Mouse (Mus musculus): ENCODE measurements around the gene Dcun1d1. TPM values are rescaled to one million over a fixed set of nuclear protein-coding genes. Genes with fewer than 3 reads are reported as not detected.

Dcun1d1 gene
- 69.9 and 75.0 TPM in 2 replicates for polyA plus RNA-seq (2015; fragmentation: Nextera tagmentation; extraction: Ambion mirVana)

DNA sequence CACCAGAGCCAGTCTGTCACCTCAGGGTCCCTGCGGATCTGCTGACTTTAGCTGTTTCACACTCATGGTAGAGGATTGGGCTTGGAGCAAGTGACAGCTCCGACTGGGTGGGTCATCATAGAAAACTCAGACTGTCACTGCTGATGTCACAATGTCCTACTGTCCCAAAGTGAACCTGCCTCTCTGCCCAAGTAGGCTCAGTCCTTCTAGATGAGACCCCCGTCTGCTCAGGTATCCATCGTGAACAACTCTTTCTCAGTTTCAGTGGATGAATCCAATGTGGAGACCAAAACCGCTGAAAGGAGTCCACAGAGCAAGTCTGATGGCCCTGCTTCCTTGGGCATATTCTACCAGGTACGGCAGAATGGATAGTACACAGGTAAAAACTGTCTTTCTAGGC, at the start of gene Dcun1d1:
Gene Dcun1d1, minus strand, starts transcription at position 101 of the 400 bp plus-strand sequence.
- Histone ChIP-seq H3K36me3 (peaks cover 17% of the 10 kb centered on the region), H3K4me1 (peaks cover 19% of the 10 kb centered on the region), H3K27ac (replicated peaks) (no peak within 1 kb of the TSS), H3K4me3 (no peak within 1 kb of the TSS), H3K4me2 (no peak within 1 kb of the TSS), H3K9me3 (no peaks in the 10 kb centered on the region), H3K27me3 (replicated peaks) (no peaks in the 10 kb centered on the region), H3K9ac (no peak within 1 kb of the TSS)
- WGBS = 88% methylated on average over 6 of the region's 6 CpGs
- no peak for ATAC-seq (ENCODE audit: extremely low read depth, insufficient number of reproducible peaks, low FRiP score, low TSS enrichment)

DNA sequence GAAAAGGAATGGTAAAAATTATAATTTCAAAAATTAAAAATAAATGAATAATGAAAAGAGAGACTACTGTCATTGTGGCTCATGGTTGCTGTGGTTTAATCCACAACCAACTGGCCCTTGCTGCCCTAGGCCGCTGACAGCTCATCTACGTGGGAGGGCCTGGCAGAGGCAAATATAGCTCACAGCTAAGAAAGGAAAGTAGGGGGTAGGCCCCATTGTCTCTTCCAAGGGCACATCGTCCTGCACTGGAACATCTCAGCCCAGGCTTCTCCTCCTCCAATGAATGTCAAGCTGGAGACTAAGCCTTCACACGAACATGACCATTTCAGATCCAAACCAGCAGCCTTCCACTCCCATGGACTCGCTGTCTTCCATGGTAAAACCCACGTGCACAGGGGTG, 49.0 kb upstream of the Dcun1d1 start:
- peaks cover 91% of the 10 kb centered on the region for H3K36me3 ChIP-seq
- ATAC-seq (ENCODE audit: extremely low read depth, insufficient number of reproducible peaks, low FRiP score, low TSS enrichment) = no peak
- 66% methylated on average over 6 of the region's 6 CpGs for WGBS

DNA sequence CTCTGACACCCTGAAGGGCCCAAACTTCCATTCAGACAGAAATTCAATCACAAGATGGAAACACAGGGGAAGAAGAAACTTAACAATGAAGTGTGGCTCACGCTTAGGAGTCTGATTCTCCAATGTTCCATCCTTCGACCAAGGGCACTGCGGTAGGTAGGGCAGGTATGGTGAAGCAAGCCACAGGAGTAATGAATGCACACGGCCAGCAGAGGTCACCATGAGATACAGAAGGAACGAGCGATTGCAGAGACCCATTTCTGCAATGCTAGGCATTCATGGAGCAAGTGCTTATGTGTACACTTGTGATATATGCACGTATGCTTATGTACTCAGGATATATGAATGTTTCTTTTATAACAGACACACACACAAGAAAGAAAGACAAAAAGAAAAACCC, 36.3 kb upstream of the Dcun1d1 start:
- peaks cover 82% of the 10 kb centered on the region for H3K36me3 ChIP-seq
- no peak for ATAC-seq (ENCODE audit: extremely low read depth, insufficient number of reproducible peaks, low FRiP score, low TSS enrichment)
- WGBS = 63% methylated on average over 7 of the region's 7 CpGs

More for the DNA sequence above, 49.0 kb upstream of the Dcun1d1 start:
- Histone ChIP-seq H3K4me2 (no peak overlapping the region), H3K27me3 (replicated peaks) (no peaks in the 10 kb centered on the region), H3K27ac (replicated peaks) (no peak overlapping the region; the same call in 1 of the 2 replicates), H3K4me3 (no peak overlapping the region), H3K4me1 (no peaks in the 10 kb centered on the region), H3K9ac (no peak overlapping the region), H3K9me3 (no peaks in the 10 kb centered on the region)

GRCm38 (mm10) chr3:35972985-35973384, 35.7 kb upstream of the Dcun1d1 start:
- Histone ChIP-seq H3K9ac (no peak overlapping the region), H3K36me3 (peaks cover 81% of the 10 kb centered on the region), H3K27me3 (replicated peaks) (no peaks in the 10 kb centered on the region), H3K4me1 (peaks cover 2% of the 10 kb centered on the region), H3K27ac (replicated peaks) (no peak overlapping the region), H3K4me3 (no peak overlapping the region), H3K4me2 (no peak overlapping the region), H3K9me3 (no peaks in the 10 kb centered on the region)
- no peak for ATAC-seq (ENCODE audit: extremely low read depth, insufficient number of reproducible peaks, low FRiP score, low TSS enrichment)
- 78% methylated on average over 4 of the region's 4 CpGs for WGBS

More for the DNA sequence above, 36.3 kb upstream of the Dcun1d1 start:
- Histone ChIP-seq H3K4me1 (peaks cover 5% of the 10 kb centered on the region), H3K4me3 (no peak overlapping the region), H3K9me3 (no peaks in the 10 kb centered on the region), H3K9ac (no peak overlapping the region), H3K4me2 (no peak overlapping the region), H3K27me3 (replicated peaks) (no peaks in the 10 kb centered on the region), H3K27ac (replicated peaks) (no peak overlapping the region)

DNA sequence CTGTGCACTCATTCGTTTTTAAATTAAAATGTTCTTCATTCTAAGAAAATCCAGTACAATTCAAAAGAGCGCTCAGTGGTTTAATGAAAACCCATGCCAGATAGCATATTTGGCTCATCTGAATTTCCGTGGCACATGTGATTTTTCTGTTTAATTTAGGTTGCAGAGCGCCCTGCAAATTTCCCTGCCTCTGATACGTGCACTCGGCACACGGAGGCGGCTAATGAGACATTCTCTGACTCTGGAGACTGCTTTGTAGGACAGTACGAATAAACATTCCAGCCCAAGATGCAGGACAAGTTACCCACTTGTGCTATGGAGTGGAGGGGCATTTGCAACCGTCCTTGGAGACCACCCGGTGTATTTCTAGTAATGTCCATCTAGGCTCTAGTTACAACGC, 33.9 kb upstream of the Dcun1d1 start:
- no peak overlapping the region for H3K9ac ChIP-seq
- 90% methylated on average over 12 of the region's 12 CpGs for WGBS
- no peak overlapping the region for H3K4me3 ChIP-seq
- H3K36me3 ChIP-seq = peaks cover 83% of the 10 kb centered on the region
- no peaks in the 10 kb centered on the region for H3K27me3 ChIP-seq (replicated peaks)
- H3K9me3 ChIP-seq = no peaks in the 10 kb centered on the region
- H3K27ac ChIP-seq (replicated peaks) = no peak overlapping the region
- H3K4me1 ChIP-seq = no peaks in the 10 kb centered on the region
- no peak overlapping the region for H3K4me2 ChIP-seq
- no peak for ATAC-seq (ENCODE audit: extremely low read depth, insufficient number of reproducible peaks, low FRiP score, low TSS enrichment)

GRCm38 (mm10) chr3:35970441-35970840, 33.2 kb upstream of the Dcun1d1 start:
- Histone ChIP-seq H3K27me3 (replicated peaks) (no peaks in the 10 kb centered on the region), H3K36me3 (peaks cover 80% of the 10 kb centered on the region), H3K4me3 (no peak overlapping the region), H3K9ac (no peak overlapping the region), H3K9me3 (no peaks in the 10 kb centered on the region), H3K4me1 (no peaks in the 10 kb centered on the region), H3K27ac (replicated peaks) (no peak overlapping the region), H3K4me2 (no peak overlapping the region)
- no peak for ATAC-seq (ENCODE audit: extremely low read depth, insufficient number of reproducible peaks, low FRiP score, low TSS enrichment)
- whole genome bisulfite sequencing = 85% methylated on average over 4 of the region's 4 CpGs

GRCm38 (mm10) chr3:35967366-35967921, 30.2 kb upstream of the Dcun1d1 start:
- H3K36me3 ChIP-seq = peaks cover 74% of the 10 kb centered on the region

GRCm38 (mm10) chr3:35966493-35966892, 29.2 kb upstream of the Dcun1d1 start:
- H3K36me3 ChIP-seq = peaks cover 73% of the 10 kb centered on the region
- no peaks in the 10 kb centered on the region for H3K4me1 ChIP-seq
- H3K4me2 ChIP-seq = no peak overlapping the region
- no peak overlapping the region for H3K27ac ChIP-seq (replicated peaks)
- no peak overlapping the region for H3K4me3 ChIP-seq
- no peaks in the 10 kb centered on the region for H3K27me3 ChIP-seq (replicated peaks)
- no peaks in the 10 kb centered on the region for H3K9me3 ChIP-seq
- 66% methylated on average over 2 of the region's 2 CpGs for WGBS
- ATAC-seq (ENCODE audit: extremely low read depth, insufficient number of reproducible peaks, low FRiP score, low TSS enrichment) = no peak
- H3K9ac ChIP-seq = no peak overlapping the region

More at GRCm38 (mm10) chr3:35967366-35967921, 30.2 kb upstream of the Dcun1d1 start:
- Histone ChIP-seq H3K9me3 (no peaks in the 10 kb centered on the region), H3K27me3 (replicated peaks) (no peaks in the 10 kb centered on the region), H3K4me2 (no peak overlapping the region), H3K9ac (no peak overlapping the region), H3K4me3 (no peak overlapping the region), H3K4me1 (no peaks in the 10 kb centered on the region), H3K27ac (replicated peaks) (no peak overlapping the region)
- WGBS = 87% methylated on average over 8 of the region's 8 CpGs
- ATAC-seq (ENCODE audit: extremely low read depth, insufficient number of reproducible peaks, low FRiP score, low TSS enrichment) = no peak

DNA sequence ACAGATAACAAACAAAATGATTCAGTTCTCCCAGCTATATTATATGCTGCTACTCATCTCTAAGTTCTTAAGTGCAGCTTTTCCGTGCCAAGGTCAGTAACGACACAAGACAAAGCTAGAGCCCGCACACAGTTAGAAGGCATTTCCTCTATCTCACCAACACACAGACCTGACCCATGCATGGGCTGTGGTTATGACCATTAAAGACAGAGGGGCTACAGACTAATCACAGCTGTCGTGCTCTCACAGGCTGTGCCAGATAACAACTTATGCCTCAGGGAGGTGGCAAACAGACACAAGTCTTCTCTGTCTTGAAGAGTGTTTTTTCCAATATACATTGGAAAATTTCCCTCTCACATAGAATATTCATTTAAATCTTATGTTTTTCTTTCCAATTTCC, 27.7 kb upstream of the Dcun1d1 start:
- Histone ChIP-seq H3K27me3 (replicated peaks) (no peaks in the 10 kb centered on the region), H3K4me2 (no peak overlapping the region), H3K9ac (no peak overlapping the region), H3K36me3 (peaks cover 75% of the 10 kb centered on the region), H3K4me1 (no peaks in the 10 kb centered on the region), H3K9me3 (no peaks in the 10 kb centered on the region), H3K4me3 (no peak overlapping the region), H3K27ac (replicated peaks) (no peak overlapping the region)
- WGBS = 61% methylated on average over 4 of the region's 4 CpGs
- ATAC-seq (ENCODE audit: extremely low read depth, insufficient number of reproducible peaks, low FRiP score, low TSS enrichment) = no peak

DNA sequence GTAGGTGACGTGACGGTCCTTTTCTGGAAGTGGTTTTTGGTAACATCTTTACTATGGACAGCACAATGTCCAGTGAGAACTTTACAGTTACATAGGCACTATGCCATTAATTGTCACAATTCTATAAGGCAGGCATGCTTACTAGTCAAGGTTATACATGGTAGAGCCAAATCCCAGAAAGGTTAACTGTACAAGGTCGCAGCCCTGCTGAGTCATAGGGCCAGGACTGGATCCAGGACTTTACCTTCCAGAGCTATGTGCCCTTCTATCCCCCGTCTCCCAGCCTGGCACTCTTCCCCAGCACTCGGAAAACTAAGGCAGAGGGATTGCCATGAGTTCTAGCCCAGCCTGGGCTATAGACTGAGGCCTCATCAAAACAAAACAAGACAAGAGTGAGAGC, 26.7 kb upstream of the Dcun1d1 start:
- Histone ChIP-seq H3K27ac (replicated peaks) (no peak overlapping the region), H3K4me2 (no peak overlapping the region), H3K36me3 (peaks cover 78% of the 10 kb centered on the region), H3K9ac (no peak overlapping the region), H3K9me3 (no peaks in the 10 kb centered on the region), H3K27me3 (replicated peaks) (no peaks in the 10 kb centered on the region), H3K4me1 (no peaks in the 10 kb centered on the region), H3K4me3 (no peak overlapping the region)
- no peak for ATAC-seq (ENCODE audit: extremely low read depth, insufficient number of reproducible peaks, low FRiP score, low TSS enrichment)
- 86% methylated on average over 5 of the region's 5 CpGs for WGBS

DNA sequence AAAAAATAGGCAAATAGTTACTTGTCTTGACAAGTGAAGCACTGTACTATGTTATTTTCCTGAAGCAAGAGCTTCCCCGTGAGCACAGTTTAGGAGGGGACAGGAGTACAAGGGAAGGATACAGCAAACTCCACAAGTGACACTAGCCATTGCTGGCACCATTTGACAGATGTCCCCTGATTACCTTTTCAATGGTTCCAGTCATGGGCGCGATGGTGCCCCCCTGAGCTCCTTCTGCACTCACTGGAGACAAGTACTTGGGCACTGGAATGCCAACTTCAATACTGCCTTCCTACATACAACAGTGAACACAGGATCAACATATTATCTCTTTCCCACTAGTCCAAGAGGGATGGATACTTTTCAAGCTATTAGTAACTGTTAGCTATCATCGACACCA, 26.2 kb upstream of the Dcun1d1 start:
- Histone ChIP-seq H3K4me1 (no peaks in the 10 kb centered on the region), H3K4me3 (no peak overlapping the region), H3K27me3 (replicated peaks) (no peaks in the 10 kb centered on the region), H3K4me2 (no peak overlapping the region), H3K36me3 (peaks cover 78% of the 10 kb centered on the region), H3K9ac (no peak overlapping the region), H3K27ac (replicated peaks) (no peak overlapping the region), H3K9me3 (no peaks in the 10 kb centered on the region)
- no peak for ATAC-seq (ENCODE audit: extremely low read depth, insufficient number of reproducible peaks, low FRiP score, low TSS enrichment)
- WGBS = 78% methylated on average over 4 of the region's 4 CpGs

DNA sequence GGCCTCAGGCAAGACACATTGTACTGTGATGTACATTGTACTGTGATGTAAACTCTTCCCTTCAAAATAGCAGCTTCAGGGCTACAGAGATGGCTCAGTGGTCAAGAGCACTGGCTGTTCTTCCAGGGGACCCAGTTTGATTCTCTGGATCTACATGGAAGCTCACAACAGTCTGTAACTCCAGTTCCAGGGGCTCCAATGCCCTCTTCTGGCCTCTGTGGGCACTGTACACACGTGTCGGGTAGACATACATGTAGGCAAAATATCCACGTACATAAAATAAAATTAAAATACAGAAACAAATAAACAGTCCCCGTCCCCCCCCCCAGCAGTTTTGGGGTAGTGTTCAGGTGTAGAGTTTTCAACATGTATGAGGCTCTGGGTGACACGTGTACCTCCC, 25.7 kb upstream of the Dcun1d1 start:
- no peaks in the 10 kb centered on the region for H3K27me3 ChIP-seq (replicated peaks)
- H3K27ac ChIP-seq (replicated peaks) = no peak overlapping the region
- no peak overlapping the region for H3K4me3 ChIP-seq
- ATAC-seq (ENCODE audit: extremely low read depth, insufficient number of reproducible peaks, low FRiP score, low TSS enrichment) = no peak
- peaks cover 79% of the 10 kb centered on the region for H3K36me3 ChIP-seq
- 93% methylated on average over 5 of the region's 5 CpGs for WGBS
- H3K9ac ChIP-seq = no peak overlapping the region
- no peak overlapping the region for H3K4me2 ChIP-seq
- H3K4me1 ChIP-seq = no peaks in the 10 kb centered on the region
- no peaks in the 10 kb centered on the region for H3K9me3 ChIP-seq
